8 mouse cellular contexts compared by ENCODE assay signal in genomic region chr5:37826706-37827625, GRCm38 (mm10). TPM values are rescaled to one million over a fixed set of nuclear protein-coding genes. Genes with fewer than 3 reads are reported as not detected.
DNase-seq lines count a peak whose midpoint lies in the region; ATAC-seq and TF ChIP-seq lines count a peak whose summit lies in the region.

No protein-coding gene starts in this region.

- peaks cover 5% of the 10 kb centered on the region; the same call in 1 of the 2 replicates for H3K4me1 ChIP-seq in intestine, postnatal 0 days (replicated peaks; ENCODE audit: control insufficient read depth, insufficient read depth, low read length)
- H3K4me1 ChIP-seq in intestine, embryonic 15.5 days (replicated peaks), result peaks cover 17% of the 10 kb centered on the region
- peaks cover 5% of the 10 kb centered on the region; the same call in 1 of the 2 replicates for H3K4me1 ChIP-seq in embryonic facial prominence, embryonic 11.5 days (ENCODE audit: control insufficient read depth, insufficient read depth, low read length)
- H3K4me1 ChIP-seq in hindbrain, embryonic 12.5 days, result peaks cover 46% of the 10 kb centered on the region
- peaks cover 24% of the 10 kb centered on the region for H3K4me1 ChIP-seq in neural tube, embryonic 11.5 days (ENCODE audit: control insufficient read depth, insufficient read depth, low read length)

- no peak for ATAC-seq in intestine, postnatal 0 days
- ATAC-seq in intestine, embryonic 15.5 days, result no peak
- ATAC-seq in embryonic facial prominence, embryonic 11.5 days (replicated peaks; ENCODE audit: insufficient number of reproducible peaks, low FRiP score, low TSS enrichment, low read depth), result no peak
- ATAC-seq in hindbrain, embryonic 12.5 days (ENCODE audit: low FRiP score), result no peak
- 0 out of 2 replicates have a peak, but pooled peaks have one; percentile 18 for ATAC-seq in neural tube, embryonic 11.5 days (ENCODE audit: insufficient read depth, low FRiP score, low TSS enrichment)
- no peak for ATAC-seq in megakaryocyte, adult 5-6 weeks (ENCODE audit: poor library complexity, severe bottlenecking)

- DNase-seq in embryonic facial prominence, embryonic 11.5 days (ENCODE audit: low spot score), result peak; percentile 79
- DNase-seq in neural tube, embryonic 11.5 days (ENCODE audit: low spot score), result peak; percentile 76
- no peak for DNase-seq in ovary, postnatal 10 days (ENCODE audit: low spot score)
- no peak for DNase-seq in thymus, postnatal 36 days

- 0 out of 2 replicates have a peak overlapping the region, but pooled peaks have one; percentile 17 for H3K4me2 ChIP-seq in intestine, postnatal 0 days (replicated peaks; ENCODE audit: low read depth)
- H3K4me2 ChIP-seq in intestine, embryonic 15.5 days (replicated peaks), result no peak overlapping the region
- H3K4me2 ChIP-seq in embryonic facial prominence, embryonic 11.5 days (ENCODE audit: low read depth, low read length), result peak overlapping the region; percentile 62
- H3K4me2 ChIP-seq in hindbrain, embryonic 12.5 days (replicated peaks), result peak overlapping the region; percentile 42
- peak overlapping the region; percentile 38 for H3K4me2 ChIP-seq in neural tube, embryonic 11.5 days (ENCODE audit: low read depth)

- H3K9ac ChIP-seq in intestine, postnatal 0 days (ENCODE audit: low read depth, low read length), result no peak overlapping the region
- H3K9ac ChIP-seq in intestine, embryonic 15.5 days, result no peak overlapping the region
- peak overlapping the region; percentile 60 for H3K9ac ChIP-seq in embryonic facial prominence, embryonic 11.5 days (replicated peaks; ENCODE audit: low read length)
- no peak overlapping the region for H3K9ac ChIP-seq in hindbrain, embryonic 12.5 days
- H3K9ac ChIP-seq in neural tube, embryonic 11.5 days (ENCODE audit: low read length), result no peak overlapping the region

- 0 out of 2 replicates have a peak, but pooled peaks cover 3% of the 10 kb centered on the region for H3K9me3 ChIP-seq in intestine, postnatal 0 days (ENCODE audit: control insufficient read depth)
- no peaks in the 10 kb centered on the region for H3K9me3 ChIP-seq in intestine, embryonic 15.5 days
- H3K9me3 ChIP-seq in embryonic facial prominence, embryonic 11.5 days (replicated peaks; ENCODE audit: control insufficient read depth, low read length), result no peaks in the 10 kb centered on the region
- peaks cover 4% of the 10 kb centered on the region; the same call in 1 of the 2 replicates for H3K9me3 ChIP-seq in hindbrain, embryonic 12.5 days (replicated peaks)
- no peaks in the 10 kb centered on the region for H3K9me3 ChIP-seq in neural tube, embryonic 11.5 days (ENCODE audit: control insufficient read depth, low read length)

- H3K27ac ChIP-seq in intestine, postnatal 0 days (ENCODE audit: low read depth, low read length), result no peak overlapping the region
- H3K27ac ChIP-seq in intestine, embryonic 15.5 days, result no peak overlapping the region
- H3K27ac ChIP-seq in embryonic facial prominence, embryonic 11.5 days (replicated peaks; ENCODE audit: low read depth, low read length), result peak overlapping the region; percentile 77
- H3K27ac ChIP-seq in hindbrain, embryonic 12.5 days, result peak overlapping the region; percentile 5; the same call in 1 of the 2 replicates
- no peak overlapping the region for H3K27ac ChIP-seq in neural tube, embryonic 11.5 days (ENCODE audit: low read depth, low read length)

- H3K27me3 ChIP-seq in intestine, postnatal 0 days (replicated peaks; ENCODE audit: control insufficient read depth, insufficient read depth, low read length), result peaks cover 98% of the 10 kb centered on the region
- peaks cover 95% of the 10 kb centered on the region for H3K27me3 ChIP-seq in intestine, embryonic 15.5 days (replicated peaks)
- peaks cover 41% of the 10 kb centered on the region for H3K27me3 ChIP-seq in embryonic facial prominence, embryonic 11.5 days (ENCODE audit: control insufficient read depth, insufficient read depth, low read length)
- peaks cover 93% of the 10 kb centered on the region for H3K27me3 ChIP-seq in hindbrain, embryonic 12.5 days
- H3K27me3 ChIP-seq in neural tube, embryonic 11.5 days (ENCODE audit: control insufficient read depth, insufficient read depth, low read length), result peaks cover 94% of the 10 kb centered on the region

- H3K4me3 ChIP-seq in intestine, postnatal 0 days (ENCODE audit: low read depth, low read length), result no peak overlapping the region
- H3K4me3 ChIP-seq in intestine, embryonic 15.5 days (replicated peaks), result no peak overlapping the region
- peak overlapping the region; percentile 72 for H3K4me3 ChIP-seq in embryonic facial prominence, embryonic 11.5 days (ENCODE audit: low read depth, low read length)
- peak overlapping the region; percentile 17 for H3K4me3 ChIP-seq in hindbrain, embryonic 12.5 days
- peak overlapping the region; percentile 4; the same call in 1 of the 2 replicates for H3K4me3 ChIP-seq in neural tube, embryonic 11.5 days (ENCODE audit: low read depth, low read length)

- no peak for TF ChIP-seq CTCF in intestine, postnatal 0 days (IDR thresholded peaks at IDR 0.05; ENCODE audit: low read depth)

- no peaks in the 10 kb centered on the region for H3K36me3 ChIP-seq in intestine, postnatal 0 days (ENCODE audit: control insufficient read depth, insufficient read depth)
- H3K36me3 ChIP-seq in intestine, embryonic 15.5 days, result no peaks in the 10 kb centered on the region
- no peaks in the 10 kb centered on the region for H3K36me3 ChIP-seq in embryonic facial prominence, embryonic 11.5 days (replicated peaks; ENCODE audit: control insufficient read depth, insufficient read depth, low read depth, low read length)
- H3K36me3 ChIP-seq in hindbrain, embryonic 12.5 days, result no peaks in the 10 kb centered on the region
- H3K36me3 ChIP-seq in neural tube, embryonic 11.5 days (ENCODE audit: control insufficient read depth, insufficient read depth, low read length), result no peaks in the 10 kb centered on the region

- WGBS in intestine, postnatal 0 days, result 3% methylated on average over 59 of the region's 59 CpGs
- WGBS in intestine, embryonic 15.5 days, result under 1% methylated on average over 59 of the region's 59 CpGs
- under 1% methylated on average over 59 of the region's 59 CpGs for WGBS in embryonic facial prominence, embryonic 11.5 days
- WGBS in hindbrain, embryonic 12.5 days, result under 1% methylated on average over 59 of the region's 59 CpGs
- whole genome bisulfite sequencing in neural tube, embryonic 11.5 days, result under 1% methylated on average over 59 of the region's 59 CpGs

RNA-seq across cellular contexts. Expression of gene Msx1, which starts 2.6 kb away (rescaled TPM):
- 0.89 and 1.3 TPM in 2 replicates for polyA plus RNA-seq in intestine, postnatal 0 days (2015; fragmentation: Nextera tagmentation; extraction: Ambion mirVana)
- 3.2 and 3.8 TPM in 2 replicates for polyA plus RNA-seq in intestine, embryonic 15.5 days (2015; fragmentation: Nextera tagmentation; extraction: Ambion mirVana)
- polyA plus RNA-seq in embryonic facial prominence, embryonic 11.5 days (2014; fragmentation: Nextera tagmentation; extraction: Ambion mirVana), result 330 and 367 TPM in 2 replicates
- polyA plus RNA-seq in hindbrain, embryonic 12.5 days (2016; fragmentation: Nextera tagmentation; extraction: Ambion mirVana), result 95.6 and 118 TPM in 2 replicates
- polyA plus RNA-seq in neural tube, embryonic 11.5 days (2014; fragmentation: Nextera tagmentation; extraction: Ambion mirVana), result 55.2 and 56.5 TPM in 2 replicates
- not detected in 2 replicates for total RNA-seq in megakaryocyte, adult 5-6 weeks (2015)
- total RNA-seq in megakaryocyte, adult 5-6 weeks (2017), result not detected in 2 replicates

Comparison
In these comparisons a context has a peak if more than half of its experiments do, and no peak if none do; other contexts are left out.
1. H3K27ac ChIP-seq: peak in embryonic facial prominence, embryonic 11.5 days (single experiment) and hindbrain, embryonic 12.5 days (single experiment); none in intestine, postnatal 0 days (single experiment), intestine, embryonic 15.5 days (single experiment) and neural tube, embryonic 11.5 days (single experiment).
2. H3K4me3 ChIP-seq: peak in embryonic facial prominence, embryonic 11.5 days (single experiment), hindbrain, embryonic 12.5 days (single experiment) and neural tube, embryonic 11.5 days (single experiment); none in intestine, postnatal 0 days (single experiment) and intestine, embryonic 15.5 days (single experiment).
3. DNase-seq: peak in embryonic facial prominence, embryonic 11.5 days (single experiment) and neural tube, embryonic 11.5 days (single experiment); none in ovary, postnatal 10 days (single experiment) and thymus, postnatal 36 days (0 of 2).
4. RNA of gene Msx1, which starts 2.6 kb away (polyA plus RNA-seq): 330 to 367 TPM in embryonic facial prominence, embryonic 11.5 days, 95.6 to 118 TPM in hindbrain, embryonic 12.5 days and 55.2 to 56.5 TPM in neural tube, embryonic 11.5 days; 3.2 to 3.8 TPM in intestine, embryonic 15.5 days and 0.89 to 1.3 TPM in intestine, postnatal 0 days; every median in the first group is over 10 times any median in the second.